ENCODE assay signal across 8 mouse cellular contexts in the genomic region with DNA sequence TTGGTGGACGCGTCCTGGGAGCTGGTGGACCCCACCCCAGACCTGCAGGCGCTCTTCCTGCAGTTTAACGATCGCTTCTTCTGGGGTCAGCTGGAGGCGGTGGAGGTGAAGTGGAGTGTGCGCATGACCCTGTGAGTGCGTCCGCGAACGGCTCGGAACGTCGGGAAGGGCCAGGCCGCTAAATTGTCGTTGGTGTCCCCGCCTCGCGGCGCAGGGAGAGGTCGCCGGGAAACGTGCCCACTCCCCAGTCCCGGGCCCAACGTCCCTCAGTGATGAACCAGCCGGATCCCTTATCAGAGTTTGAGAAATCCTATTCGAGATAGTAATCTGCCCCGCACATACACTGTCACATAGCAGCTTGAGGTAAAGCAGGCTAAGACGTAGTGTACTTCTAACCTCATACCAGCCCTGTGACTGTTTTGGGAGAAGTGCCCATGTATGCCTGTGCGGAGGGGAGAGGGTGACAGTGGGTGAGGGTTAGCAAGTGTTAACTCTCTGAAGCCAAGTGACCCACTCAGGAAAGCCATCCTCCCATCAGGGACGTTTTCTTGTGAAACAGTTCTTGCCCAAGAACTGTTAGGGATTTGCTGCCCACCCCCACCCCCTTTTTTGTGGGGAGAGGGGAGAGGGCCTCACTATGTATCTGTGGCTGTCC. TPM values are rescaled to one million over a fixed set of nuclear protein-coding genes. Genes with fewer than 3 reads are reported as not detected.
DNase-seq lines count a peak whose midpoint lies in the region; ATAC-seq and TF ChIP-seq lines count a peak whose summit lies in the region.

No protein-coding gene starts in this region.

- H3K4me3 ChIP-seq in liver, adult 2 months (ENCODE audit: insufficient read depth, low read depth, low read length): peak overlapping the region; percentile 90
- H3K4me3 ChIP-seq in hindbrain, embryonic 12.5 days: peak overlapping the region; percentile 91
- H3K4me3 ChIP-seq in midbrain, embryonic 13.5 days (replicated peaks): peak overlapping the region; percentile 87

- ATAC-seq in hindbrain, embryonic 12.5 days (ENCODE audit: low FRiP score): 0 out of 2 replicates have a peak, but pooled peaks have one; percentile 1
- 0 out of 2 replicates have a peak, but pooled peaks have one; percentile 4 for ATAC-seq in midbrain, embryonic 13.5 days

- intact Hi-C loops in gastrocnemius, postnatal 14 days (cut with DNase I; ENCODE audit: low total_unique reads): loop anchor here (10.0 kb wide), 1 partner anchor 46 kb away; the partner anchor contains the start of gene Egln1
- intact Hi-C loops in gastrocnemius, postnatal 36 days (cut with DNase I): loop anchor here (5.0 kb wide), 2 partner anchors 49 to 139 kb away; partner anchors contain the start of gene Egln1

- no peak overlapping the region for H3K27ac ChIP-seq in liver, adult 2 months (replicated peaks; ENCODE audit: insufficient read depth, low read depth, low read length)
- peak overlapping the region; percentile 84 for H3K27ac ChIP-seq in hindbrain, embryonic 12.5 days
- H3K27ac ChIP-seq in midbrain, embryonic 13.5 days: peak overlapping the region; percentile 77

- TF ChIP-seq CTCF in liver, adult 2 months (IDR thresholded peaks at IDR 0.05; ENCODE audit: low read depth, low read length): no peak

- H3K36me3 ChIP-seq in liver, adult 2 months (ENCODE audit: control insufficient read depth, insufficient read depth, low read length): peaks cover 12% of the 10 kb centered on the region; the same call in 1 of the 2 replicates
- H3K36me3 ChIP-seq in hindbrain, embryonic 12.5 days: peaks cover 55% of the 10 kb centered on the region
- H3K36me3 ChIP-seq in midbrain, embryonic 13.5 days: peaks cover 61% of the 10 kb centered on the region

- no peaks in the 10 kb centered on the region for H3K9me3 ChIP-seq in hindbrain, embryonic 12.5 days (replicated peaks)
- no peaks in the 10 kb centered on the region for H3K9me3 ChIP-seq in midbrain, embryonic 13.5 days

- H3K4me2 ChIP-seq in hindbrain, embryonic 12.5 days (replicated peaks): peak overlapping the region; percentile 95
- peak overlapping the region; percentile 95 for H3K4me2 ChIP-seq in midbrain, embryonic 13.5 days (replicated peaks)

- TF ChIP-seq POLR2A in liver, adult 2 months (IDR thresholded peaks at IDR 0.05; ENCODE audit: extremely low read depth, insufficient read depth, low read length): no peak

- DNase-seq in liver, adult 2 months (ENCODE audit: extremely low read depth, low read depth, low spot score): no peak
- DNase-seq in liver: no peak
- DNase-seq in c-Kit-positive CD71-positive TER-119-positive erythroid progenitor cells, embryonic 14.5 days (ENCODE audit: low spot score): peak; percentile 23
- no peak for DNase-seq in gastrocnemius, postnatal 14 days
- DNase-seq in gastrocnemius, postnatal 36 days: no peak
- DNase-seq in yolk sac, embryonic 10.5 days (ENCODE audit: low spot score): no peak

- WGBS in liver, adult 2 months: 2% methylated on average over 31 of the region's 31 CpGs
- WGBS in hindbrain, embryonic 12.5 days: 8% methylated on average over 31 of the region's 31 CpGs
- 7% methylated on average over 31 of the region's 31 CpGs for WGBS in midbrain, embryonic 13.5 days

- H3K9ac ChIP-seq in liver, adult 2 months (ENCODE audit: low read depth, low read length): peak overlapping the region; percentile 88
- H3K9ac ChIP-seq in hindbrain, embryonic 12.5 days: peak overlapping the region; percentile 91
- peak overlapping the region; percentile 89 for H3K9ac ChIP-seq in midbrain, embryonic 13.5 days (replicated peaks)

- peaks cover 19% of the 10 kb centered on the region for H3K79me2 ChIP-seq in liver, adult 2 months (ENCODE audit: control insufficient read depth, insufficient read depth, low read length)

- H3K4me1 ChIP-seq in liver, adult 2 months (ENCODE audit: control insufficient read depth, insufficient read depth, low read length): peaks cover 12% of the 10 kb centered on the region
- H3K4me1 ChIP-seq in hindbrain, embryonic 12.5 days: peaks cover 33% of the 10 kb centered on the region
- peaks cover 45% of the 10 kb centered on the region for H3K4me1 ChIP-seq in midbrain, embryonic 13.5 days (replicated peaks)

- H3K27me3 ChIP-seq in liver, adult 2 months (ENCODE audit: control insufficient read depth, insufficient read depth, low read length): no peaks in the 10 kb centered on the region
- no peaks in the 10 kb centered on the region for H3K27me3 ChIP-seq in hindbrain, embryonic 12.5 days
- H3K27me3 ChIP-seq in midbrain, embryonic 13.5 days: no peaks in the 10 kb centered on the region

RNA-seq across cellular contexts. Expression of gene Sprtn, which starts 0.7 kb away (rescaled TPM):
- total RNA-seq in liver, adult 2 months (2014; rRNA removed): 5.4 and 6.3 TPM in 2 replicates
- 4.4 and 4.8 TPM in 2 replicates for polyA plus RNA-seq in liver, adult 2 months (2012; rRNA removed)
- polyA plus RNA-seq in hindbrain, embryonic 12.5 days (2016; fragmentation: Nextera tagmentation; extraction: Ambion mirVana): 15.2 and 17.0 TPM in 2 replicates
- polyA plus RNA-seq in midbrain, embryonic 13.5 days (2015; fragmentation: Nextera tagmentation; extraction: Ambion mirVana): 11.5 and 14.1 TPM in 2 replicates
- total RNA-seq in gastrocnemius, postnatal 14 days (2021): 1 to 10 TPM; 6.6 to 8.8 TPM
- 1 to 10 TPM; 5.0 to 6.9 TPM for total RNA-seq in gastrocnemius, postnatal 36 days (2021)

RNA-seq across cellular contexts. Expression of gene Exoc8, which starts 0.9 kb away (rescaled TPM):
- total RNA-seq in liver, adult 2 months (2014; rRNA removed): 7.0 and 8.3 TPM in 2 replicates
- 4.3 and 4.7 TPM in 2 replicates for polyA plus RNA-seq in liver, adult 2 months (2012; rRNA removed)
- polyA plus RNA-seq in hindbrain, embryonic 12.5 days (2016; fragmentation: Nextera tagmentation; extraction: Ambion mirVana): 17.2 and 18.8 TPM in 2 replicates
- 11.8 and 14.4 TPM in 2 replicates for polyA plus RNA-seq in midbrain, embryonic 13.5 days (2015; fragmentation: Nextera tagmentation; extraction: Ambion mirVana)
- total RNA-seq in gastrocnemius, postnatal 14 days (2021): 1 to 10 TPM; 7.7 to 8.8 TPM
- total RNA-seq in gastrocnemius, postnatal 36 days (2021): 1 to 10 TPM; 6.3 to 8.0 TPM

RNA-seq across cellular contexts. Expression of gene 2810004N23Rik, which starts 35.5 kb away (rescaled TPM):
- 17.7 and 18.7 TPM in 2 replicates for total RNA-seq in liver, adult 2 months (2014; rRNA removed)
- 11.5 and 13.1 TPM in 2 replicates for polyA plus RNA-seq in liver, adult 2 months (2012; rRNA removed)
- 42.2 and 43.9 TPM in 2 replicates for polyA plus RNA-seq in hindbrain, embryonic 12.5 days (2016; fragmentation: Nextera tagmentation; extraction: Ambion mirVana)
- 35.9 and 37.4 TPM in 2 replicates for polyA plus RNA-seq in midbrain, embryonic 13.5 days (2015; fragmentation: Nextera tagmentation; extraction: Ambion mirVana)
- total RNA-seq in gastrocnemius, postnatal 14 days (2021): 10 to 100 TPM; 25.1 to 30.6 TPM
- 10 to 100 TPM; 25.5 to 27.5 TPM for total RNA-seq in gastrocnemius, postnatal 36 days (2021)

RNA-seq across cellular contexts. Expression of gene Gnpat, which starts 35.5 kb away (rescaled TPM):
- total RNA-seq in liver, adult 2 months (2014; rRNA removed): 25.0 and 30.1 TPM in 2 replicates
- 27.5 and 28.7 TPM in 2 replicates for polyA plus RNA-seq in liver, adult 2 months (2012; rRNA removed)
- polyA plus RNA-seq in hindbrain, embryonic 12.5 days (2016; fragmentation: Nextera tagmentation; extraction: Ambion mirVana): 103 and 107 TPM in 2 replicates
- polyA plus RNA-seq in midbrain, embryonic 13.5 days (2015; fragmentation: Nextera tagmentation; extraction: Ambion mirVana): 99.1 and 106 TPM in 2 replicates
- total RNA-seq in gastrocnemius, postnatal 14 days (2021): 100 to 1,000 TPM in 1 of 2 experiments, 10 to 100 TPM in 1; 98.0 to 105 TPM
- 100 to 1,000 TPM; 146 to 148 TPM for total RNA-seq in gastrocnemius, postnatal 36 days (2021)

RNA-seq across cellular contexts. Expression of gene Egln1, which starts 50.7 kb away (rescaled TPM):
- 11.2 and 13.8 TPM in 2 replicates for total RNA-seq in liver, adult 2 months (2014; rRNA removed)
- 12.1 and 17.0 TPM in 2 replicates for polyA plus RNA-seq in liver, adult 2 months (2012; rRNA removed)
- polyA plus RNA-seq in hindbrain, embryonic 12.5 days (2016; fragmentation: Nextera tagmentation; extraction: Ambion mirVana): 17.3 and 17.5 TPM in 2 replicates
- polyA plus RNA-seq in midbrain, embryonic 13.5 days (2015; fragmentation: Nextera tagmentation; extraction: Ambion mirVana): 18.0 TPM in 2 replicates
- total RNA-seq in gastrocnemius, postnatal 14 days (2021): 10 to 100 TPM; 70.1 to 76.6 TPM
- 100 to 1,000 TPM; 140 to 151 TPM for total RNA-seq in gastrocnemius, postnatal 36 days (2021)
